Mouse (Mus musculus) lung, adult 2 months (tissue): Measurements from ENCODE around the gene Adtrp.

Experiments
- CTCF ChIP-seq: fragments of 200-500 bp; IDR thresholded peaks from 2 replicates; pipeline ENCODE4 v1.5.1; 2011; ENCODE audit warnings: mild to moderate bottlenecking, low read length, control low read depth; ENCODE audit not compliant: insufficient read depth
- POLR2A ChIP-seq: fragments of 200-500 bp; IDR thresholded peaks from 2 replicates; pipeline ENCODE4 v1.6.1; 2011; ENCODE audit warnings: low read depth, mild to moderate bottlenecking, control low read depth, low read length, borderline replicate concordance; ENCODE audit errors: extremely low read depth

DNA sequence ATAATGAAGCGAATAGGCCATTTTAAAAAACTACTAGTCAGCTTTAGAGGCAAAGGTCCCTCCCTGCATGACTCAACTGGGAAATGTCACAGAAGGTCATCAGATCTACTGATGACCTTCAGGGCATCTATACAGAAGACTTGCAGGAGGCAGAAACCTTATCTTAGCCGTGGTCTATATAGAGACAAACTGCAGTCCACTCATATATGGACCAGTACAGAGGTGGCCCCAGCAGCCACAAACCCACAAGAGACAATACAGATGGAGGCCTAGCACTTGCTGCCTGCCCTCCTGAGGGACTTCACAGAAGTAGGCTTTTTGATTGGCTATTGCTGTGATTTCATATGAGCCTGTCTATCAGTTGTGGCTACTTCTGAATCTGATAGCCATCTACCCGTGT is 85.5 kb downstream of the Adtrp start:
- TF ChIP-seq POLR2A, result no peak
- TF ChIP-seq CTCF, result no peak
